ENCODE assay signal across 9 mouse cellular contexts in genomic region chr13:35383000-35383623, GRCm38 (mm10).
DNase-seq lines count a peak whose midpoint lies in the region; ATAC-seq and TF ChIP-seq lines count a peak whose summit lies in the region.
"Had no signal": no experiment of that assay in that cellular context is flagged by ENCODE, and none has a peak within 500 bp of the region (broad histone marks: within the 10 kb centered on the region; RNA-seq: fewer than 3 reads in every experiment).

No protein-coding gene starts in this region.

- intact Hi-C loops in left cerebral cortex, postnatal 14 days (cut with DNase I): no loop called here

- no peaks in the 10 kb centered on the region for H3K27me3 ChIP-seq in heart, embryonic 15.5 days
- no peaks in the 10 kb centered on the region for H3K27me3 ChIP-seq in intestine, embryonic 14.5 days (replicated peaks; ENCODE audit: control insufficient read depth, insufficient read depth, low read length)
- H3K27me3 ChIP-seq in liver, postnatal 0 days (ENCODE audit: insufficient read depth, low read length): no peaks in the 10 kb centered on the region

- peak; percentile 61 for ATAC-seq in heart, embryonic 15.5 days (replicated peaks; ENCODE audit: insufficient number of reproducible peaks, insufficient read depth, low FRiP score, low read depth)
- ATAC-seq in intestine, embryonic 14.5 days (replicated peaks; ENCODE audit: low FRiP score, low TSS enrichment, low read depth): 0 out of 2 replicates have a peak, but pooled peaks have one; percentile 32
- no peak for ATAC-seq in liver, postnatal 0 days

- no peak for DNase-seq in heart, adult 8-10 months (ENCODE audit: low spot score)
- DNase-seq in cerebellum, adult 18-20 months: peak; percentile 7 to 17
- DNase-seq in intestine, embryonic 14.5 days (ENCODE audit: low spot score): no peak
- DNase-seq in liver, postnatal 0 days: no peak
- DNase-seq in left cerebral cortex, postnatal 14 days (ENCODE audit: low spot score in 2 of 2): no peak
- no peak for DNase-seq in neural tube, embryonic 10.5 days (ENCODE audit: extremely low spot score, low spot score)

- no peak for TF ChIP-seq EP300 in liver, postnatal 0 days (IDR thresholded peaks at IDR 0.05; ENCODE audit: low read depth)

- 11% methylated on average over 12 of the region's 12 CpGs for whole genome bisulfite sequencing in heart, embryonic 15.5 days
- 34% methylated on average over 12 of the region's 12 CpGs for WGBS in intestine, embryonic 14.5 days
- WGBS in liver, postnatal 0 days (ENCODE audit: insufficient replicate concordance): 32% methylated on average over 12 of the region's 12 CpGs

- H3K27ac ChIP-seq in heart, embryonic 15.5 days: peak overlapping the region; percentile 89
- no peak overlapping the region for H3K27ac ChIP-seq in intestine, embryonic 14.5 days (ENCODE audit: low read depth)
- H3K27ac ChIP-seq in liver, postnatal 0 days (ENCODE audit: low read depth): no peak overlapping the region

- H3K9ac ChIP-seq in heart, embryonic 15.5 days: no peak overlapping the region; the same call in 1 of the 2 replicates
- H3K9ac ChIP-seq in intestine, embryonic 14.5 days (ENCODE audit: low read length): no peak overlapping the region
- no peak overlapping the region for H3K9ac ChIP-seq in liver, postnatal 0 days (replicated peaks)

- no peak for TF ChIP-seq CTCF in liver, postnatal 0 days (IDR thresholded peaks at IDR 0.05; ENCODE audit: low read depth)

- peaks cover 15% of the 10 kb centered on the region for H3K4me1 ChIP-seq in heart, embryonic 15.5 days (replicated peaks)
- no peaks in the 10 kb centered on the region for H3K4me1 ChIP-seq in intestine, embryonic 14.5 days (replicated peaks; ENCODE audit: control insufficient read depth, insufficient read depth, low read length)
- peaks cover 12% of the 10 kb centered on the region for H3K4me1 ChIP-seq in liver, postnatal 0 days (ENCODE audit: insufficient read depth)

- no peaks in the 10 kb centered on the region for H3K36me3 ChIP-seq in heart, embryonic 15.5 days
- no peaks in the 10 kb centered on the region for H3K36me3 ChIP-seq in intestine, embryonic 14.5 days (ENCODE audit: control insufficient read depth, insufficient read depth, low read length)
- H3K36me3 ChIP-seq in liver, postnatal 0 days (replicated peaks; ENCODE audit: insufficient read depth, low read length): no peaks in the 10 kb centered on the region

- no peaks in the 10 kb centered on the region for H3K9me3 ChIP-seq in heart, embryonic 15.5 days (replicated peaks)
- H3K9me3 ChIP-seq in intestine, embryonic 14.5 days (ENCODE audit: control insufficient read depth, low read length): no peaks in the 10 kb centered on the region
- H3K9me3 ChIP-seq in liver, postnatal 0 days (ENCODE audit: low read length): no peaks in the 10 kb centered on the region

- H3K4me2 ChIP-seq in heart, embryonic 15.5 days: peak overlapping the region; percentile 58
- H3K4me2 ChIP-seq in intestine, embryonic 14.5 days (ENCODE audit: low read length): no peak overlapping the region
- peak overlapping the region; percentile 30; the same call in 1 of the 2 replicates for H3K4me2 ChIP-seq in liver, postnatal 0 days (ENCODE audit: low read depth, low read length)
- H3K4me2 ChIP-seq: midbrain, embryonic 11.5 days had no signal

- peak overlapping the region; percentile 28 for H3K4me3 ChIP-seq in heart, embryonic 15.5 days
- H3K4me3 ChIP-seq in intestine, embryonic 14.5 days (ENCODE audit: low read depth, low read length): no peak overlapping the region
- no peak overlapping the region for H3K4me3 ChIP-seq in liver, postnatal 0 days (ENCODE audit: low read depth, low read length)
- H3K4me3 ChIP-seq: erythroblast, embryonic 14.5 days had no signal

Comparison
In these comparisons a context has a peak if more than half of its experiments do, and no peak if none do; other contexts are left out.
1. DNase-seq: peak in cerebellum, adult 18-20 months (2 of 2); none in heart, adult 8-10 months (single experiment), intestine, embryonic 14.5 days (single experiment), liver, postnatal 0 days (single experiment), left cerebral cortex, postnatal 14 days (0 of 2) and neural tube, embryonic 10.5 days (single experiment).